Mouse (Mus musculus) embryo, embryonic 10 days (tissue): ENCODE results near the gene Ly6g6d.

Source experiments
- DNase-seq: peaks from one replicate; pipeline ENCODE4 v3.0.0-alpha.2; 2015; ENCODE audit warnings: low spot score

Ly6g6d gene

GRCm38 (mm10) chr17:35068213-35068914, 9.5 kb downstream of the Ly6g6d start:
- no peak for DNase-seq

- DNase-seq: no peak
Measured at GRCm38 (mm10) chr17:35066084-35066483, 11.8 kb downstream of the Ly6g6d start, which contains the start of gene Mpig6b. Gene Mpig6b, minus strand, starts transcription at chr17:35066184.

GRCm38 (mm10) chr17:35064951-35065947, 12.6 kb downstream of the Ly6g6d start, which contains the start of gene Ly6g6c:
Gene Ly6g6c, plus strand, starts transcription at chr17:35065388.
- peak; percentile 81 for DNase-seq

GRCm38 (mm10) chr17:35064378-35064877, 13.4 kb downstream of the Ly6g6d start:
- DNase-seq: no peak

- DNase-seq: no peak
Measured at GRCm38 (mm10) chr17:35063466-35063865, 14.4 kb downstream of the Ly6g6d start.

- no peak for DNase-seq
Measured at GRCm38 (mm10) chr17:35061299-35061698, 16.6 kb downstream of the Ly6g6d start.

GRCm38 (mm10) chr17:35060737-35061297, 17.0 kb downstream of the Ly6g6d start:
- DNase-seq: peak; percentile 51

- DNase-seq: no peak
Measured at GRCm38 (mm10) chr17:35060071-35060470, 17.8 kb downstream of the Ly6g6d start.

- peak; percentile 98 for DNase-seq
Measured at GRCm38 (mm10) chr17:35058911-35059892, 18.7 kb downstream of the Ly6g6d start, which contains the start of gene Ddah2. Gene Ddah2, plus strand, starts transcription at chr17:35059035.

GRCm38 (mm10) chr17:35058316-35058715, 19.5 kb downstream of the Ly6g6d start:
- DNase-seq: no peak

GRCm38 (mm10) chr17:35057090-35057489, 20.8 kb downstream of the Ly6g6d start:
- DNase-seq: no peak

- no peak for DNase-seq
Measured at GRCm38 (mm10) chr17:35055691-35056495, 22.0 kb downstream of the Ly6g6d start.

GRCm38 (mm10) chr17:35052271-35052798, 25.5 kb downstream of the Ly6g6d start:
- DNase-seq: no peak

GRCm38 (mm10) chr17:35051156-35052086, 26.4 kb downstream of the Ly6g6d start:
- DNase-seq: peak; percentile 88

- peak; percentile 79 for DNase-seq
Measured at GRCm38 (mm10) chr17:35050126-35050750, 27.6 kb downstream of the Ly6g6d start.

GRCm38 (mm10) chr17:35049561-35050016, 28.3 kb downstream of the Ly6g6d start, which contains the start of gene Clic1:
Gene Clic1, plus strand, starts transcription at chr17:35049966.
- peak; percentile 92 for DNase-seq

GRCm38 (mm10) chr17:35048932-35049440, 28.9 kb downstream of the Ly6g6d start:
- DNase-seq: no peak
